In the genomic region with DNA sequence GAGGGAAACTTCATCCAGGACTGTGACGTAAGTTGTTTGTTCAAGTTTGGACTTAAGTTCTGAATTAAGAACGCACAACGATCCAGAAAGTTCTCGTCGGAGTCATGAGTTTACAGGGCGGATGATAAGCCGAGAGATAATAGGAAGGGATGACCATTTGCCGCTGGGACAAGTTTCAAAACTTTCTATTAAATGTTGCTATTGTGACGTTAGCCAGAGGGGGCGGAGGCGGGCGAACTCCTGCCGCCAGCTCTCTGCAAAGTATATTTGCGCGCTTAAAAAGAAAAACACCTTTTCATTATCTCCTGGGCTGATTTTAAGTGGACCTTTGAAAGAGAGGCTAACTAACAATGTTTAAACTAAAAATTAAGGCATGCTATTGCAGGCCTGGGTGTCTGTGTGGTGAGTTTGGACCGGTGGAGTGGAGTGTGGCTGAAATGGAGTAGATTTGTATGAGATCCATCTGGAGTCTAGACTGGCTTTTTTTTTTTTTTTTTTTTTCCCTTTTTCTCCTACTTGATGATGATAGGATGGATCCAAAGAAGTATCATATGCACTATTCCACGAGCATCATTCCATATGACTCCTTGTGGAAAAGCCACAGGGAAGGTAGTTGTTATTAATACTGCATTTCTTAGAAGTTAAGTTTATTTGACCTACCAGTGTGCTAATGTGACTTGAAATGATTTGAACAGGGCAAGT, we compare ENCODE assay signal across 8 mouse cellular contexts. TPM values are rescaled to one million over a fixed set of nuclear protein-coding genes. Genes with fewer than 3 reads are reported as not detected.
A peak's percentile ranks its signal among the peaks of the same experiment; 100 is the strongest.
DNase-seq lines count a peak whose midpoint lies in the region; ATAC-seq and TF ChIP-seq lines count a peak whose summit lies in the region.

No protein-coding gene starts in this region.

- H3K4me1 ChIP-seq in bone marrow, adult 2 months (ENCODE audit: control insufficient read depth, insufficient read depth, low read length), result no peaks in the 10 kb centered on the region
- H3K4me1 ChIP-seq in forebrain, embryonic 15.5 days, result peaks cover 8% of the 10 kb centered on the region
- H3K4me1 ChIP-seq in hindbrain, embryonic 14.5 days (replicated peaks; ENCODE audit: control insufficient read depth, insufficient read depth, low read length), result 0 out of 2 replicates have a peak, but pooled peaks cover 3% of the 10 kb centered on the region
- peaks cover 8% of the 10 kb centered on the region; the same call in 1 of the 2 replicates for H3K4me1 ChIP-seq in limb, embryonic 14.5 days (ENCODE audit: control insufficient read depth, insufficient read depth, low read length)
- peaks cover 7% of the 10 kb centered on the region; the same call in 1 of the 2 replicates for H3K4me1 ChIP-seq in midbrain, embryonic 13.5 days (replicated peaks)
- H3K4me1 ChIP-seq in stomach, embryonic 16.5 days (ENCODE audit: control insufficient read depth, insufficient read depth, low read length), result peaks cover 11% of the 10 kb centered on the region

- intact Hi-C loops in left cerebral cortex, adult 2 months (cut with DNase I), result no loop called here

- no peak overlapping the region for H3K27ac ChIP-seq in left cerebral cortex, adult 2 months
- H3K27ac ChIP-seq in bone marrow, adult 2 months (ENCODE audit: control insufficient read depth, insufficient read depth, low read depth, low read length, poor library complexity), result peak overlapping the region; percentile 91
- 0 out of 2 replicates have a peak overlapping the region, but pooled peaks have one; percentile 13 for H3K27ac ChIP-seq in forebrain, embryonic 15.5 days (replicated peaks)
- no peak overlapping the region for H3K27ac ChIP-seq in hindbrain, embryonic 14.5 days
- H3K27ac ChIP-seq in limb, embryonic 14.5 days (replicated peaks; ENCODE audit: low read depth, low read length), result peak overlapping the region; percentile 86
- H3K27ac ChIP-seq in midbrain, embryonic 13.5 days, result 0 out of 2 replicates have a peak overlapping the region, but pooled peaks have one; percentile 39
- peak overlapping the region; percentile 92 for H3K27ac ChIP-seq in stomach, embryonic 16.5 days (ENCODE audit: low read length)

- peak overlapping the region; percentile 93 for H3K4me2 ChIP-seq in forebrain, embryonic 15.5 days (replicated peaks)
- H3K4me2 ChIP-seq in hindbrain, embryonic 14.5 days (replicated peaks), result peak overlapping the region; percentile 83
- H3K4me2 ChIP-seq in limb, embryonic 14.5 days (replicated peaks; ENCODE audit: low read depth, low read length, severe bottlenecking), result peak overlapping the region; percentile 61
- peak overlapping the region; percentile 85 for H3K4me2 ChIP-seq in midbrain, embryonic 13.5 days (replicated peaks)
- peak overlapping the region; percentile 54 for H3K4me2 ChIP-seq in stomach, embryonic 16.5 days (ENCODE audit: low read depth, low read length)

- TF ChIP-seq CTCF in left cerebral cortex, adult 2 months (IDR thresholded peaks at IDR 0.05), result peak; percentile 29
- TF ChIP-seq CTCF in bone marrow, adult 2 months (IDR thresholded peaks at IDR 0.05; ENCODE audit: control insufficient read depth, insufficient read depth, low read length), result peak; percentile 27; the same call in 1 of the 2 replicates

- peak in 1 of 2 experiments; percentile 15 for DNase-seq in left cerebral cortex, adult 2 months (ENCODE audit: extremely low spot score in 1 of 2, low spot score in 2 of 2)
- no peak for DNase-seq in left cerebral cortex, adult 8-10 months (ENCODE audit: low spot score in 2 of 2)
- peak; percentile 47 for DNase-seq in hindbrain, embryonic 14.5 days (ENCODE audit: low spot score)
- DNase-seq in limb, embryonic 14.5 days (ENCODE audit: low spot score), result peak; percentile 60

- no peaks in the 10 kb centered on the region for H3K27me3 ChIP-seq in forebrain, embryonic 15.5 days
- no peaks in the 10 kb centered on the region for H3K27me3 ChIP-seq in hindbrain, embryonic 14.5 days (ENCODE audit: control insufficient read depth, insufficient read depth, low read length)
- no peaks in the 10 kb centered on the region for H3K27me3 ChIP-seq in limb, embryonic 14.5 days (ENCODE audit: control insufficient read depth, insufficient read depth, low read length)
- H3K27me3 ChIP-seq in midbrain, embryonic 13.5 days, result 0 out of 2 replicates have a peak, but pooled peaks cover 2% of the 10 kb centered on the region
- no peaks in the 10 kb centered on the region for H3K27me3 ChIP-seq in stomach, embryonic 16.5 days (ENCODE audit: control insufficient read depth, insufficient read depth, low read length)

- H3K36me3 ChIP-seq in forebrain, embryonic 15.5 days, result no peaks in the 10 kb centered on the region
- no peaks in the 10 kb centered on the region for H3K36me3 ChIP-seq in hindbrain, embryonic 14.5 days (replicated peaks; ENCODE audit: control insufficient read depth, insufficient read depth)
- no peaks in the 10 kb centered on the region for H3K36me3 ChIP-seq in limb, embryonic 14.5 days (ENCODE audit: control insufficient read depth, insufficient read depth, low read length)
- H3K36me3 ChIP-seq in midbrain, embryonic 13.5 days, result no peaks in the 10 kb centered on the region
- no peaks in the 10 kb centered on the region for H3K36me3 ChIP-seq in stomach, embryonic 16.5 days (ENCODE audit: control insufficient read depth, insufficient read depth, low read length)

- peak; percentile 20; the same call in 1 of the 2 replicates for ATAC-seq in forebrain, embryonic 15.5 days (replicated peaks)
- ATAC-seq in hindbrain, embryonic 14.5 days (ENCODE audit: low FRiP score), result peak; percentile 8; the same call in 1 of the 2 replicates
- ATAC-seq in limb, embryonic 14.5 days (ENCODE audit: low FRiP score, low read depth), result peak; percentile 58; the same call in 1 of the 2 replicates
- peak; percentile 40 for ATAC-seq in midbrain, embryonic 13.5 days
- ATAC-seq in stomach, embryonic 16.5 days (ENCODE audit: insufficient read depth, low FRiP score), result no peak

- no peaks in the 10 kb centered on the region for H3K9me3 ChIP-seq in forebrain, embryonic 15.5 days
- H3K9me3 ChIP-seq in hindbrain, embryonic 14.5 days (ENCODE audit: control insufficient read depth, low read length), result no peaks in the 10 kb centered on the region
- H3K9me3 ChIP-seq in limb, embryonic 14.5 days (ENCODE audit: control insufficient read depth, low read length), result no peaks in the 10 kb centered on the region
- no peaks in the 10 kb centered on the region for H3K9me3 ChIP-seq in midbrain, embryonic 13.5 days
- no peaks in the 10 kb centered on the region for H3K9me3 ChIP-seq in stomach, embryonic 16.5 days (replicated peaks; ENCODE audit: control insufficient read depth, low read length)

- WGBS in bone marrow, adult 2 months, result 2% methylated on average over 17 of the region's 17 CpGs
- WGBS in forebrain, embryonic 15.5 days, result 4% methylated on average over 17 of the region's 17 CpGs
- WGBS in hindbrain, embryonic 14.5 days, result 3% methylated on average over 17 of the region's 17 CpGs
- 4% methylated on average over 17 of the region's 17 CpGs for WGBS in limb, embryonic 14.5 days
- 4% methylated on average over 17 of the region's 17 CpGs for WGBS in midbrain, embryonic 13.5 days
- under 1% methylated on average over 17 of the region's 17 CpGs for WGBS in stomach, embryonic 16.5 days

- H3K4me3 ChIP-seq in left cerebral cortex, adult 2 months, result peak overlapping the region; percentile 79
- peak overlapping the region; percentile 71 for H3K4me3 ChIP-seq in bone marrow, adult 2 months (replicated peaks; ENCODE audit: control insufficient read depth, low read depth, low read length)
- H3K4me3 ChIP-seq in forebrain, embryonic 15.5 days, result peak overlapping the region; percentile 85
- H3K4me3 ChIP-seq in hindbrain, embryonic 14.5 days (replicated peaks; ENCODE audit: low read length), result peak overlapping the region; percentile 79
- H3K4me3 ChIP-seq in limb, embryonic 14.5 days (replicated peaks; ENCODE audit: low read length), result peak overlapping the region; percentile 58
- peak overlapping the region; percentile 73 for H3K4me3 ChIP-seq in midbrain, embryonic 13.5 days (replicated peaks)
- peak overlapping the region; percentile 90 for H3K4me3 ChIP-seq in stomach, embryonic 16.5 days (replicated peaks; ENCODE audit: low read length)

- TF ChIP-seq POLR2A in bone marrow, adult 2 months (IDR thresholded peaks at IDR 0.05; ENCODE audit: borderline replicate concordance, control insufficient read depth, low read depth, low read length), result no peak; the same call in 1 of the 2 replicates
- TF ChIP-seq POLR2A in limb, embryonic 14.5 days (IDR thresholded peaks at IDR 0.05; ENCODE audit: borderline replicate concordance, extremely low read depth, insufficient read depth, insufficient read length), result no peak

- H3K9ac ChIP-seq in forebrain, embryonic 15.5 days (replicated peaks), result peak overlapping the region; percentile 44
- H3K9ac ChIP-seq in hindbrain, embryonic 14.5 days, result peak overlapping the region; percentile 66; the same call in 1 of the 2 replicates
- peak overlapping the region; percentile 85 for H3K9ac ChIP-seq in limb, embryonic 14.5 days (ENCODE audit: low read depth, low read length, severe bottlenecking)
- peak overlapping the region; percentile 72 for H3K9ac ChIP-seq in midbrain, embryonic 13.5 days (replicated peaks)
- peak overlapping the region; percentile 93 for H3K9ac ChIP-seq in stomach, embryonic 16.5 days (ENCODE audit: low read length)

RNA-seq across cellular contexts. Expression of a gene that starts 0.9 kb away (rescaled TPM):
- 1 to 10 TPM; 1.0 to 1.9 TPM for total RNA-seq in left cerebral cortex, adult 2 months (2021)
- 1 to 10 TPM; 1.3 to 2.1 (median 1.5) TPM for total RNA-seq in left cerebral cortex, adult 8-10 months (2022)
- polyA plus RNA-seq in bone marrow, adult 2 months (2011; ENCODE audit: insufficient read depth, insufficient read length, low replicate concordance, missing spikeins), result 10.0 and 16.5 TPM in 2 replicates
- 5.4 and 5.8 TPM in 2 replicates for polyA plus RNA-seq in forebrain, embryonic 15.5 days (2015; fragmentation: Nextera tagmentation; extraction: Ambion mirVana)
- 7.4 and 7.6 TPM in 2 replicates for polyA plus RNA-seq in hindbrain, embryonic 14.5 days (2014; fragmentation: Nextera tagmentation; extraction: Ambion mirVana)
- polyA plus RNA-seq in limb, embryonic 14.5 days (2012; rRNA removed), result 23.3 and 27.7 TPM in 2 replicates
- polyA plus RNA-seq in limb, embryonic 14.5 days (2014; fragmentation: Nextera tagmentation; extraction: Ambion mirVana), result 21.9 TPM in 2 replicates
- polyA plus RNA-seq in midbrain, embryonic 13.5 days (2015; fragmentation: Nextera tagmentation; extraction: Ambion mirVana), result 5.9 and 6.2 TPM in 2 replicates
- 20.5 and 22.5 TPM in 2 replicates for polyA plus RNA-seq in stomach, embryonic 16.5 days (2015; fragmentation: Nextera tagmentation; extraction: Ambion mirVana)

RNA-seq across cellular contexts. Expression of a gene that starts 32.9 kb away (rescaled TPM):
- total RNA-seq in left cerebral cortex, adult 2 months (2021), result 10 to 100 TPM in 1 of 2 experiments, 1 to 10 TPM in 1; 9.0 to 10.4 TPM
- 10 to 100 TPM in 3 of 4 experiments, 1 to 10 TPM in 1; 9.9 to 12.4 (median 10.6) TPM for total RNA-seq in left cerebral cortex, adult 8-10 months (2022)
- polyA plus RNA-seq in bone marrow, adult 2 months (2011; ENCODE audit: insufficient read depth, insufficient read length, low replicate concordance, missing spikeins), result 10.3 and 11.1 TPM in 2 replicates
- 15.5 and 16.7 TPM in 2 replicates for polyA plus RNA-seq in forebrain, embryonic 15.5 days (2015; fragmentation: Nextera tagmentation; extraction: Ambion mirVana)
- 9.3 and 11.0 TPM in 2 replicates for polyA plus RNA-seq in hindbrain, embryonic 14.5 days (2014; fragmentation: Nextera tagmentation; extraction: Ambion mirVana)
- polyA plus RNA-seq in limb, embryonic 14.5 days (2012; rRNA removed), result 20.8 and 22.5 TPM in 2 replicates
- polyA plus RNA-seq in limb, embryonic 14.5 days (2014; fragmentation: Nextera tagmentation; extraction: Ambion mirVana), result 12.0 and 14.2 TPM in 2 replicates
- polyA plus RNA-seq in midbrain, embryonic 13.5 days (2015; fragmentation: Nextera tagmentation; extraction: Ambion mirVana), result 13.9 and 14.0 TPM in 2 replicates
- polyA plus RNA-seq in stomach, embryonic 16.5 days (2015; fragmentation: Nextera tagmentation; extraction: Ambion mirVana), result 11.5 and 12.9 TPM in 2 replicates

Comparison
In these comparisons a context has a peak if more than half of its experiments do, and no peak if none do; other contexts are left out.
1. DNase-seq: peak in hindbrain, embryonic 14.5 days (single experiment) and limb, embryonic 14.5 days (single experiment); none in left cerebral cortex, adult 8-10 months (0 of 2).
2. H3K27ac ChIP-seq: peak in bone marrow, adult 2 months (single experiment), forebrain, embryonic 15.5 days (single experiment), limb, embryonic 14.5 days (single experiment), midbrain, embryonic 13.5 days (single experiment) and stomach, embryonic 16.5 days (single experiment); none in left cerebral cortex, adult 2 months (single experiment) and hindbrain, embryonic 14.5 days (single experiment).
3. Peak in every context shown above with its lines, with median percentiles within 50 percentile points of each other: H3K4me3 ChIP-seq, H3K4me2 ChIP-seq and H3K9ac ChIP-seq.